Mouse (Mus musculus): ENCODE data around the gene Eef1akmt1. TPM values are rescaled to one million over a fixed set of nuclear protein-coding genes. Genes with fewer than 3 reads are reported as not detected.

The Eef1akmt1 gene
- polyA plus RNA-seq, 1 experiment from 2014 or later = 85.9 TPM

GRCm38 (mm10) chr14:57533214-57533613 lies 38.2 kb downstream of the Eef1akmt1 start:
- H3K36me3 ChIP-seq = no peaks in the 10 kb centered on the region
- ATAC-seq (ENCODE audit: insufficient number of reproducible peaks, low FRiP score, low TSS enrichment, low read depth) = no peak
- H3K9ac ChIP-seq = no peak overlapping the region
- 43% methylated on average over 3 of the region's 3 CpGs for WGBS
- H3K4me1 ChIP-seq = peaks cover 37% of the 10 kb centered on the region
- H3K4me3 ChIP-seq (replicated peaks) = no peak overlapping the region
- H3K9me3 ChIP-seq (replicated peaks) = no peaks in the 10 kb centered on the region
- H3K27ac ChIP-seq (replicated peaks) = no peak overlapping the region
- H3K4me2 ChIP-seq (replicated peaks) = no peak overlapping the region
- H3K27me3 ChIP-seq = no peaks in the 10 kb centered on the region; the same call in 1 of the 2 replicates

- Histone ChIP-seq H3K9ac (no peak overlapping the region), H3K9me3 (replicated peaks) (no peaks in the 10 kb centered on the region), H3K27ac (replicated peaks) (no peak overlapping the region), H3K4me2 (replicated peaks) (no peak overlapping the region), H3K4me3 (replicated peaks) (no peak overlapping the region), H3K27me3 (no peaks in the 10 kb centered on the region; the same call in 1 of the 2 replicates), H3K4me1 (peaks cover 31% of the 10 kb centered on the region), H3K36me3 (no peaks in the 10 kb centered on the region)
- WGBS = 85% methylated on average over 3 of the region's 3 CpGs
- ATAC-seq (ENCODE audit: insufficient number of reproducible peaks, low FRiP score, low TSS enrichment, low read depth) = no peak
These were observed 38.8 kb downstream of the Eef1akmt1 start for GRCm38 (mm10) chr14:57532577-57532976.

- Histone ChIP-seq H3K27me3 (no peaks in the 10 kb centered on the region; the same call in 1 of the 2 replicates), H3K9ac (no peak overlapping the region), H3K9me3 (replicated peaks) (no peaks in the 10 kb centered on the region), H3K27ac (replicated peaks) (no peak overlapping the region), H3K36me3 (no peaks in the 10 kb centered on the region), H3K4me2 (replicated peaks) (no peak overlapping the region), H3K4me3 (replicated peaks) (no peak overlapping the region), H3K4me1 (peaks cover 20% of the 10 kb centered on the region)
- ATAC-seq (ENCODE audit: insufficient number of reproducible peaks, low FRiP score, low TSS enrichment, low read depth) = no peak
- WGBS = 62% methylated on average over 5 of the region's 5 CpGs
These were observed 41.5 kb downstream of the Eef1akmt1 start for GRCm38 (mm10) chr14:57529786-57530515.

GRCm38 (mm10) chr14:57529086-57529785 lies 42.2 kb downstream of the Eef1akmt1 start:
- ATAC-seq (ENCODE audit: insufficient number of reproducible peaks, low FRiP score, low TSS enrichment, low read depth) = no peak
- WGBS = 58% methylated on average over 10 of the region's 10 CpGs
- Histone ChIP-seq H3K27me3 (no peaks in the 10 kb centered on the region; the same call in 1 of the 2 replicates), H3K4me1 (peaks cover 17% of the 10 kb centered on the region), H3K4me2 (replicated peaks) (no peak overlapping the region), H3K27ac (replicated peaks) (no peak overlapping the region), H3K9ac (no peak overlapping the region), H3K9me3 (replicated peaks) (no peaks in the 10 kb centered on the region), H3K36me3 (no peaks in the 10 kb centered on the region), H3K4me3 (replicated peaks) (no peak overlapping the region)

GRCm38 (mm10) chr14:57527598-57527997 lies 43.8 kb downstream of the Eef1akmt1 start:
- Histone ChIP-seq H3K27ac (replicated peaks) (no peak overlapping the region), H3K9ac (no peak overlapping the region), H3K27me3 (no peaks in the 10 kb centered on the region), H3K4me3 (replicated peaks) (no peak overlapping the region), H3K4me1 (peaks cover 11% of the 10 kb centered on the region; the same call in 1 of the 2 replicates), H3K9me3 (replicated peaks) (no peaks in the 10 kb centered on the region), H3K36me3 (no peaks in the 10 kb centered on the region), H3K4me2 (replicated peaks) (no peak overlapping the region)
- no peak for ATAC-seq (ENCODE audit: insufficient number of reproducible peaks, low FRiP score, low TSS enrichment, low read depth)
- WGBS = 43% methylated on average over 2 of the region's 2 CpGs

- Histone ChIP-seq H3K9me3 (replicated peaks) (no peaks in the 10 kb centered on the region), H3K4me3 (replicated peaks) (no peak overlapping the region), H3K36me3 (no peaks in the 10 kb centered on the region), H3K4me2 (replicated peaks) (no peak overlapping the region), H3K27ac (replicated peaks) (no peak overlapping the region), H3K9ac (no peak overlapping the region), H3K4me1 (peaks cover 11% of the 10 kb centered on the region; the same call in 1 of the 2 replicates), H3K27me3 (no peaks in the 10 kb centered on the region)
- 45% methylated on average over 7 of the region's 7 CpGs for WGBS
- no peak for ATAC-seq (ENCODE audit: insufficient number of reproducible peaks, low FRiP score, low TSS enrichment, low read depth)
These were observed 44.3 kb downstream of the Eef1akmt1 start for GRCm38 (mm10) chr14:57527122-57527521.

- Histone ChIP-seq H3K4me2 (replicated peaks) (peak overlapping the region; percentile 93), H3K27ac (replicated peaks) (no peak overlapping the region), H3K9me3 (replicated peaks) (no peaks in the 10 kb centered on the region), H3K4me3 (replicated peaks) (peak overlapping the region; percentile 75), H3K36me3 (no peaks in the 10 kb centered on the region), H3K27me3 (no peaks in the 10 kb centered on the region), H3K4me1 (peaks cover 11% of the 10 kb centered on the region; the same call in 1 of the 2 replicates), H3K9ac (no peak overlapping the region)
- 54% methylated on average over 10 of the region's 10 CpGs for WGBS
- no peak for ATAC-seq (ENCODE audit: insufficient number of reproducible peaks, low FRiP score, low TSS enrichment, low read depth)
These were observed 45.3 kb downstream of the Eef1akmt1 start for GRCm38 (mm10) chr14:57526050-57526623.

- H3K4me2 ChIP-seq (replicated peaks) = peak overlapping the region; percentile 93
- H3K9me3 ChIP-seq (replicated peaks) = no peaks in the 10 kb centered on the region
- H3K27ac ChIP-seq (replicated peaks) = peak overlapping the region; percentile 71
- H3K4me3 ChIP-seq (replicated peaks) = peak overlapping the region; percentile 75
- no peaks in the 10 kb centered on the region for H3K27me3 ChIP-seq
- 2% methylated on average over 60 of the region's 60 CpGs for WGBS
- H3K4me1 ChIP-seq = peaks cover 11% of the 10 kb centered on the region; the same call in 1 of the 2 replicates
- peak overlapping the region; percentile 48 for H3K9ac ChIP-seq
- H3K36me3 ChIP-seq = no peaks in the 10 kb centered on the region
- ATAC-seq (ENCODE audit: insufficient number of reproducible peaks, low FRiP score, low TSS enrichment, low read depth) = peak; percentile 87
These were observed 45.9 kb downstream of the Eef1akmt1 start for GRCm38 (mm10) chr14:57525388-57526049.

GRCm38 (mm10) chr14:57524671-57525387 lies 46.6 kb downstream of the Eef1akmt1 start, which contains the start of gene Il17d:
Gene Il17d, plus strand, starts transcription at chr14:57524777.
- H3K4me2 ChIP-seq (replicated peaks) = peak within 1 kb of the TSS; percentile 93
- H3K27ac ChIP-seq (replicated peaks) = peak within 1 kb of the TSS; percentile 71
- H3K36me3 ChIP-seq = no peaks in the 10 kb centered on the region
- peak within 1 kb of the TSS; percentile 48 for H3K9ac ChIP-seq
- H3K4me3 ChIP-seq (replicated peaks) = peak within 1 kb of the TSS; percentile 75
- H3K27me3 ChIP-seq = no peaks in the 10 kb centered on the region
- H3K4me1 ChIP-seq = peaks cover 11% of the 10 kb centered on the region; the same call in 1 of the 2 replicates
- ATAC-seq (ENCODE audit: insufficient number of reproducible peaks, low FRiP score, low TSS enrichment, low read depth) = peak; percentile 3; the same call in 1 of the 2 replicates
- WGBS = under 1% methylated on average over 68 of the region's 104 CpGs
- no peaks in the 10 kb centered on the region for H3K9me3 ChIP-seq (replicated peaks)

- Histone ChIP-seq H3K4me2 (replicated peaks) (no peak overlapping the region), H3K4me1 (peaks cover 11% of the 10 kb centered on the region; the same call in 1 of the 2 replicates), H3K27me3 (no peaks in the 10 kb centered on the region), H3K27ac (replicated peaks) (no peak overlapping the region), H3K36me3 (no peaks in the 10 kb centered on the region), H3K9ac (no peak overlapping the region), H3K4me3 (replicated peaks) (no peak overlapping the region), H3K9me3 (replicated peaks) (no peaks in the 10 kb centered on the region)
- WGBS = 80% methylated on average over 9 of the region's 9 CpGs
- no peak for ATAC-seq (ENCODE audit: insufficient number of reproducible peaks, low FRiP score, low TSS enrichment, low read depth)
These were observed 47.6 kb downstream of the Eef1akmt1 start for GRCm38 (mm10) chr14:57523762-57524161.
